Mouse (Mus musculus) lung, embryonic 14.5 days (tissue): ENCODE results near the gene Ttf2. TPM values are rescaled to one million over a fixed set of nuclear protein-coding genes. Genes with fewer than 3 reads are reported as not detected.

Experiments
- ATAC-seq: fragments of 200-750 bp; cut with Nextera tagmentation; 2 replicates; pipeline ENCODE4 v1.8.0; 2017; ENCODE audit warnings: mild to moderate bottlenecking, moderate TSS enrichment, moderate library complexity; ENCODE audit not compliant: insufficient read depth
- DNase-seq: peaks from one replicate; pipeline ENCODE4 v3.0.0-alpha.2; 2015
- H3K27ac ChIP-seq: fragments of 300-500 bp; sonication (generic); 2 replicates; pipeline ENCODE4 v1.5.1; 2014; ENCODE audit warnings: low read depth, mild to moderate bottlenecking, moderate library complexity
- H3K27me3 ChIP-seq: fragments of 300-500 bp; sonication (generic); 2 replicates; pipeline ENCODE4 v1.6.1; 2014; ENCODE audit warnings: low read length, control low read depth; ENCODE audit not compliant: insufficient read depth
- H3K36me3 ChIP-seq: fragments of 300-500 bp; sonication (generic); 2 replicates; pipeline ENCODE4 v1.6.1; 2014; ENCODE audit warnings: control low read depth; ENCODE audit not compliant: insufficient read depth
- H3K4me1 ChIP-seq: fragments of 300-500 bp; sonication (generic); 2 replicates; pipeline ENCODE4 v1.6.1; 2014; ENCODE audit warnings: antibody characterized with exemption, control low read depth; ENCODE audit not compliant: insufficient read depth
- H3K4me2 ChIP-seq: fragments of 300-500 bp; sonication (generic); 2 replicates; pipeline ENCODE4 v1.6.1; 2014; ENCODE audit warnings: mild to moderate bottlenecking
- H3K4me3 ChIP-seq: fragments of 300-500 bp; sonication (generic); 2 replicates; pipeline ENCODE4 v1.5.1; 2014; ENCODE audit warnings: low read depth, low read length
- H3K9ac ChIP-seq: fragments of 300-500 bp; sonication (generic); 2 replicates; pipeline ENCODE4 v1.6.1; 2014
- H3K9me3 ChIP-seq: fragments of 300-500 bp; sonication (generic); 2 replicates; pipeline ENCODE4 v1.6.1; 2016; ENCODE audit warnings: low read depth, low read length, control low read depth
- CTCF ChIP-seq: IDR thresholded peaks from 2 replicates; pipeline ENCODE4 v1.5.1; 2016; ENCODE audit warnings: antibody characterized with exemption, low read depth
- WGBS: fragments of 180-500 bp; shearing (Covaris S2); extraction: QIAGEN DNeasy Blood & Tissue Kit; methylation state at CpG from one replicate; pipeline ENCODE4 v1.1.7; 2014; 5-methylcytosine and 5-hydroxymethylcytosine counted together
- polyA plus RNA-seq: library from polyadenylated mRNA; unstranded; fragments of >200 nt; fragmentation: Nextera tagmentation; extraction: Ambion mirVana; gene quantifications from 2 replicates; pipeline ENCODE4 v1.2.1, GENCODE M21; 2014

Ttf2 gene
- polyA plus RNA-seq, 1 experiment from 2014 or later = 27.7 TPM

GRCm38 (mm10) chr3:100892383-100893335, 76.8 kb downstream of the Ttf2 start:
- no peaks in the 10 kb centered on the region for H3K36me3 ChIP-seq
- H3K4me3 ChIP-seq = no peak overlapping the region
- WGBS = 56% methylated on average over 11 of the region's 11 CpGs
- H3K4me1 ChIP-seq = no peaks in the 10 kb centered on the region
- no peak for TF ChIP-seq CTCF
- H3K27me3 ChIP-seq = no peaks in the 10 kb centered on the region
- no peak overlapping the region for H3K9ac ChIP-seq
- DNase-seq (no peak), ATAC-seq (no peak)
- no peaks in the 10 kb centered on the region for H3K9me3 ChIP-seq
- H3K4me2 ChIP-seq = no peak overlapping the region
- H3K27ac ChIP-seq = no peak overlapping the region

- TF ChIP-seq CTCF = no peak
Measured at GRCm38 (mm10) chr3:100890406-100890805, 79.1 kb downstream of the Ttf2 start.

GRCm38 (mm10) chr3:100889234-100889633, 80.2 kb downstream of the Ttf2 start:
- TF ChIP-seq CTCF = no peak
- DNase-seq (no peak), ATAC-seq (no peak)
- H3K9ac ChIP-seq = no peak overlapping the region
- H3K27me3 ChIP-seq = no peaks in the 10 kb centered on the region
- no peak overlapping the region for H3K27ac ChIP-seq
- H3K36me3 ChIP-seq = no peaks in the 10 kb centered on the region
- H3K4me1 ChIP-seq = no peaks in the 10 kb centered on the region
- 86% methylated on average over 1 of the region's 1 CpGs for WGBS
- H3K4me2 ChIP-seq = no peak overlapping the region
- no peaks in the 10 kb centered on the region for H3K9me3 ChIP-seq
- H3K4me3 ChIP-seq = no peak overlapping the region

More at GRCm38 (mm10) chr3:100890406-100890805, 79.1 kb downstream of the Ttf2 start:
- Histone ChIP-seq H3K9ac (no peak overlapping the region), H3K9me3 (no peaks in the 10 kb centered on the region), H3K4me2 (no peak overlapping the region), H3K4me1 (no peaks in the 10 kb centered on the region), H3K4me3 (no peak overlapping the region), H3K27ac (no peak overlapping the region), H3K27me3 (no peaks in the 10 kb centered on the region), H3K36me3 (no peaks in the 10 kb centered on the region)
- 83% methylated on average over 3 of the region's 3 CpGs for WGBS
- ATAC-seq (no peak), DNase-seq (no peak)

Other genes starting within 250 kb of the Ttf2 start
- gene Vtcn1, start 144.2 kb downstream of the Ttf2 start, polyA plus RNA-seq = 0.09 and 0.16 TPM in 2 replicates
- gene Trim45, start 47.5 kb downstream of the Ttf2 start, polyA plus RNA-seq = 2.8 and 4.3 TPM in 2 replicates
- 0.07 and 0.17 TPM in 2 replicates for gene Cd101, start 59.9 kb upstream of the Ttf2 start, polyA plus RNA-seq
- 7.5 and 7.9 TPM in 2 replicates for gene Ptgfrn, start 140.6 kb upstream of the Ttf2 start, polyA plus RNA-seq